Mouse (Mus musculus): Measurements from ENCODE around the gene Fam53a. TPM values are rescaled to one million over a fixed set of nuclear protein-coding genes. Genes with fewer than 3 reads are reported as not detected.

Fam53a gene
- polyA plus RNA-seq, 1 experiment, result 31.4 TPM

GRCm38 (mm10) chr5:33565886-33566285 is 63.5 kb downstream of the Fam53a start:
- no peak for TF ChIP-seq CEBPB (IDR thresholded peaks at IDR 0.05; ENCODE audit: low read depth)
- TF ChIP-seq USF1 (IDR thresholded peaks at IDR 0.05; ENCODE audit: low read depth), result no peak
- no peak for TF ChIP-seq MYOD1 (IDR thresholded peaks at IDR 0.05; ENCODE audit: control insufficient read depth, insufficient read length, low read depth)
- TF ChIP-seq MAX (IDR thresholded peaks at IDR 0.05), result no peak
- no peak for TF ChIP-seq MYOG (IDR thresholded peaks at IDR 0.05; ENCODE audit: control insufficient read depth, extremely low read depth, insufficient read length)
- TF ChIP-seq CTCF (IDR thresholded peaks at IDR 0.05; ENCODE audit: control insufficient read depth, insufficient read depth, insufficient read length), result no peak
- no peak overlapping the region for H3K4me3 ChIP-seq (ENCODE audit: insufficient read depth, poor library complexity, severe bottlenecking)
- H3K27me3 ChIP-seq (ENCODE audit: control insufficient read depth, insufficient read depth, insufficient read length), result peaks cover 32% of the 10 kb centered on the region
- H3K36me3 ChIP-seq (ENCODE audit: control insufficient read depth, insufficient read depth), result no peaks in the 10 kb centered on the region
- H3ac ChIP-seq (ENCODE audit: control insufficient read depth, insufficient read length, low read depth), result no peak overlapping the region
- H3K79me2 ChIP-seq (ENCODE audit: control insufficient read depth, insufficient read depth), result no peaks in the 10 kb centered on the region
- H3K79me3 ChIP-seq (ENCODE audit: low read depth), result no peaks in the 10 kb centered on the region

- Histone ChIP-seq H3K4me3 (ENCODE audit: insufficient read depth, poor library complexity, severe bottlenecking) (no peak overlapping the region), H3ac (ENCODE audit: control insufficient read depth, insufficient read length, low read depth) (no peak overlapping the region), H3K27me3 (ENCODE audit: control insufficient read depth, insufficient read depth, insufficient read length) (peaks cover 48% of the 10 kb centered on the region), H3K36me3 (ENCODE audit: control insufficient read depth, insufficient read depth) (no peaks in the 10 kb centered on the region), H3K79me3 (ENCODE audit: low read depth) (no peaks in the 10 kb centered on the region), H3K79me2 (ENCODE audit: control insufficient read depth, insufficient read depth) (no peaks in the 10 kb centered on the region)
- TF ChIP-seq CEBPB (IDR thresholded peaks at IDR 0.05; ENCODE audit: low read depth) (no peak), USF1 (IDR thresholded peaks at IDR 0.05; ENCODE audit: low read depth) (no peak), MYOG (IDR thresholded peaks at IDR 0.05; ENCODE audit: control insufficient read depth, extremely low read depth, insufficient read length) (no peak), MAX (IDR thresholded peaks at IDR 0.05) (no peak), MYOD1 (IDR thresholded peaks at IDR 0.05; ENCODE audit: control insufficient read depth, insufficient read length, low read depth) (no peak), FOSL1 (IDR thresholded peaks at IDR 0.05; ENCODE audit: insufficient read depth, low read length, poor library complexity, severe bottlenecking) (no peak), CTCF (IDR thresholded peaks at IDR 0.05; ENCODE audit: control insufficient read depth, insufficient read depth, insufficient read length) (no peak)
Measured at GRCm38 (mm10) chr5:33556277-33556995, 73.0 kb downstream of the Fam53a start.

Other genes with a start within 250 kb of the Fam53a start
- gene Nkx1-1, start 195.7 kb downstream of the Fam53a start, polyA plus RNA-seq (2012; fragmentation: generic; extraction: Trizol), result not detected
- 0.18 TPM for gene Gm9903, start 290 bp upstream of the Fam53a start, polyA plus RNA-seq (2012; fragmentation: generic; extraction: Trizol)
- 47.4 TPM for gene Slbp, start 22.9 kb upstream of the Fam53a start, polyA plus RNA-seq (2012; fragmentation: generic; extraction: Trizol)
- 109 TPM for gene Tacc3, start 28.5 kb upstream of the Fam53a start, polyA plus RNA-seq (2012; fragmentation: generic; extraction: Trizol)
- gene Tmem129, start 28.8 kb upstream of the Fam53a start, polyA plus RNA-seq (2012; fragmentation: generic; extraction: Trizol), result 26.1 TPM
- 1.0 TPM for gene Fgfr3, start 92.0 kb upstream of the Fam53a start, polyA plus RNA-seq (2012; fragmentation: generic; extraction: Trizol)
- 27.0 TPM for gene Letm1, start 153.2 kb upstream of the Fam53a start, polyA plus RNA-seq (2012; fragmentation: generic; extraction: Trizol)
- gene Nsd2, start 191.1 kb upstream of the Fam53a start, polyA plus RNA-seq (2012; fragmentation: generic; extraction: Trizol), result 41.7 TPM

Measured in C2C12 (cell line).